Mouse (Mus musculus) adrenal gland, adult 18-20 months (tissue): Measurements from ENCODE around the gene Pafah1b2. TPM values are rescaled to one million over a fixed set of nuclear protein-coding genes. Genes with fewer than 3 reads are reported as not detected.

Source experiments
- DNase-seq, 2 experiments: peaks; one replicate each; pipeline ENCODE4 v3.0.0; 2021 to 2022; ENCODE audit warnings: low spot score in 2 of 2
- total RNA-seq, 2 experiments: library from RNA; stranded (reverse); gene quantifications; 1 replicate in 1 of 2; 2 replicates in 1 of 2; pipeline ENCODE4 v1.2.3; 2021

Pafah1b2 gene
- total RNA-seq, 2 experiments from 2014 or later = 149 to 164 TPM

GRCm38 (mm10) chr9:45983676-45984408 is 28.6 kb downstream of the Pafah1b2 start:
- DNase-seq = peak in 1 of 2 experiments; percentile 30

- no peak for DNase-seq
Measured at GRCm38 (mm10) chr9:45981331-45981730, 31.2 kb downstream of the Pafah1b2 start.

- DNase-seq = no peak
Measured at GRCm38 (mm10) chr9:45980611-45981010, 31.9 kb downstream of the Pafah1b2 start.

GRCm38 (mm10) chr9:45979778-45980177 is 32.7 kb downstream of the Pafah1b2 start:
- DNase-seq = no peak

GRCm38 (mm10) chr9:45976884-45977283 is 35.6 kb downstream of the Pafah1b2 start:
- DNase-seq = no peak

GRCm38 (mm10) chr9:45963577-45963976 is 48.9 kb downstream of the Pafah1b2 start:
- DNase-seq = no peak

GRCm38 (mm10) chr9:45961855-45962254 is 50.6 kb downstream of the Pafah1b2 start:
- DNase-seq = no peak

GRCm38 (mm10) chr9:45959661-45960060 is 52.8 kb downstream of the Pafah1b2 start:
- DNase-seq = no peak

- DNase-seq = no peak
Measured at GRCm38 (mm10) chr9:45958851-45959250, 53.6 kb downstream of the Pafah1b2 start.

GRCm38 (mm10) chr9:45958023-45958670 is 54.3 kb downstream of the Pafah1b2 start:
- DNase-seq = peak in 1 of 2 experiments; percentile 39

GRCm38 (mm10) chr9:45955107-45955963 is 57.2 kb downstream of the Pafah1b2 start, which contains the start of gene Sidt2:
TSS of gene Sidt2 (minus strand) at chr9:45955258.
- DNase-seq = peak; percentile 85 to 86

GRCm38 (mm10) chr9:45954294-45955106 is 58.0 kb downstream of the Pafah1b2 start:
- DNase-seq = peak; percentile 51 to 64

GRCm38 (mm10) chr9:45953511-45954293 is 58.8 kb downstream of the Pafah1b2 start:
- DNase-seq = no peak

GRCm38 (mm10) chr9:45952890-45953289 is 59.6 kb downstream of the Pafah1b2 start:
- DNase-seq = no peak

- no peak for DNase-seq
Measured at GRCm38 (mm10) chr9:45952057-45952456, 60.4 kb downstream of the Pafah1b2 start.

- no peak for DNase-seq
Measured at GRCm38 (mm10) chr9:45946872-45947183, 65.7 kb downstream of the Pafah1b2 start.

GRCm38 (mm10) chr9:45946182-45946871 is 66.2 kb downstream of the Pafah1b2 start:
- DNase-seq = no peak

- no peak for DNase-seq
Measured at GRCm38 (mm10) chr9:45945721-45946120, 66.8 kb downstream of the Pafah1b2 start.
